11 mouse cellular contexts compared by ENCODE assay signal in the genomic region with DNA sequence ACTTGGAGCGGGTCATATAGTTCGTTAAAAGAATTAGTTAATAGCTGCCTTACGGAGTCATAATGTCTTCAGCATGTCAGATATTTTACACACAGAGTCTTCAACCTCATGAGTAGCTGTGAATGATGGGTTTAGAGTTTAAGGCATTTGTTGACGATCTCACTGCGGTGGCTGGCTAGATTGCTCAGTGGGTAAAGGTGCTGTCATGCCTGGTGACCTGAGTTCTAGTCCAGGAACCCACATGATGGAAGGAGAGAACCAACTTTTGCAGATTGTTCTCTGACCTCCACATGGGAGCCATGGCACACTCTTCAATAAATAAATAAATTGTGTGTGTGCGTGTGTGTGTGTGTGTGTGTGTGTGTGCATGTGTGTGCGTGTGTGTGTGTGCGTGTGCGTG. TPM values are rescaled to one million over a fixed set of nuclear protein-coding genes. Genes with fewer than 3 reads are reported as not detected.
DNase-seq lines count a peak whose midpoint lies in the region; ATAC-seq and TF ChIP-seq lines count a peak whose summit lies in the region.
"Had no signal": no experiment of that assay in that cellular context is flagged by ENCODE, and none has a peak within 500 bp of the region (broad histone marks: within the 10 kb centered on the region; RNA-seq: fewer than 3 reads in every experiment).

No protein-coding gene starts in this region.

- no peaks in the 10 kb centered on the region for H3K36me3 ChIP-seq in heart, embryonic 14.5 days (ENCODE audit: control insufficient read depth, insufficient read depth, low read length)
- no peaks in the 10 kb centered on the region for H3K36me3 ChIP-seq in embryonic facial prominence, embryonic 13.5 days
- H3K36me3 ChIP-seq in limb, embryonic 14.5 days (ENCODE audit: control insufficient read depth, insufficient read depth, low read length) = no peaks in the 10 kb centered on the region

- H3K27ac ChIP-seq in heart, embryonic 14.5 days (replicated peaks in 1 of 2; ENCODE audit: control insufficient read depth in 1 of 2, insufficient read depth in 1 of 2, low read depth in 2 of 2, low read length in 2 of 2) = peak overlapping the region in 1 of 2 experiments; percentile 86; a peak in 2 of 4 replicates
- H3K27ac ChIP-seq in left cerebral cortex, adult 2 months = peak overlapping the region; percentile 76
- H3K27ac ChIP-seq in embryonic facial prominence, embryonic 13.5 days = peak overlapping the region; percentile 71; the same call in 1 of the 2 replicates
- no peak overlapping the region for H3K27ac ChIP-seq in limb, embryonic 14.5 days (replicated peaks; ENCODE audit: low read depth, low read length)

- H3K9ac ChIP-seq in heart, embryonic 14.5 days (ENCODE audit: low read length) = peak overlapping the region; percentile 83
- no peak overlapping the region for H3K9ac ChIP-seq in embryonic facial prominence, embryonic 13.5 days
- H3K9ac ChIP-seq in limb, embryonic 14.5 days (ENCODE audit: low read depth, low read length, severe bottlenecking) = no peak overlapping the region

- TF ChIP-seq POLR2A in limb, embryonic 14.5 days (IDR thresholded peaks at IDR 0.05; ENCODE audit: borderline replicate concordance, extremely low read depth, insufficient read depth, insufficient read length) = no peak

- WGBS in heart, embryonic 14.5 days = 84% methylated on average over 9 of the region's 9 CpGs
- WGBS in embryonic facial prominence, embryonic 13.5 days = 78% methylated on average over 9 of the region's 9 CpGs
- 74% methylated on average over 9 of the region's 9 CpGs for WGBS in limb, embryonic 14.5 days

- H3K27me3 ChIP-seq in heart, embryonic 14.5 days (ENCODE audit: control insufficient read depth, insufficient read depth, low read length) = no peaks in the 10 kb centered on the region
- no peaks in the 10 kb centered on the region for H3K27me3 ChIP-seq in embryonic facial prominence, embryonic 13.5 days
- no peaks in the 10 kb centered on the region for H3K27me3 ChIP-seq in limb, embryonic 14.5 days (ENCODE audit: control insufficient read depth, insufficient read depth, low read length)
- H3K27me3 ChIP-seq: Patski had no signal

- intact Hi-C loops in left cerebral cortex, adult 2 months (cut with DNase I) = loop anchor here (2.0 kb wide), 1 partner anchor 33 kb away; no protein-coding TSS in a partner anchor
- intact Hi-C loops in left cerebral cortex, postnatal 25 days (cut with DNase I) = loop anchor here (2.0 kb wide), 1 partner anchor 71 kb away; a partner anchor contains a TSS

- no peak for ATAC-seq in heart, embryonic 14.5 days (ENCODE audit: insufficient number of reproducible peaks, insufficient read depth, low FRiP score, low read depth)
- no peak for ATAC-seq in embryonic facial prominence, embryonic 13.5 days (ENCODE audit: insufficient number of reproducible peaks, insufficient read depth, low FRiP score, low TSS enrichment, low read depth)
- no peak for ATAC-seq in limb, embryonic 14.5 days (ENCODE audit: low FRiP score, low read depth)
- ATAC-seq in activated CD4-positive, CD25-positive, alpha-beta regulatory T cell, adult 4 months = no peak
- ATAC-seq: Patski had no signal

- peaks cover 18 to 34% of the 10 kb centered on the region in 2 experiments for H3K4me1 ChIP-seq in heart, embryonic 14.5 days (ENCODE audit: control insufficient read depth in 2 of 2, insufficient read depth in 2 of 2, low read length in 2 of 2)
- peaks cover 25% of the 10 kb centered on the region for H3K4me1 ChIP-seq in embryonic facial prominence, embryonic 13.5 days
- H3K4me1 ChIP-seq in limb, embryonic 14.5 days (ENCODE audit: control insufficient read depth, insufficient read depth, low read length) = peaks cover 17% of the 10 kb centered on the region

- H3K4me2 ChIP-seq in heart, embryonic 14.5 days (ENCODE audit: low read length) = peak overlapping the region; percentile 90
- peak overlapping the region; percentile 91 for H3K4me2 ChIP-seq in embryonic facial prominence, embryonic 13.5 days
- H3K4me2 ChIP-seq in limb, embryonic 14.5 days (replicated peaks; ENCODE audit: low read depth, low read length, severe bottlenecking) = peak overlapping the region; percentile 83; the same call in 1 of the 2 replicates

- DNase-seq in heart, adult 9 months (ENCODE audit: low spot score in 2 of 2) = no peak
- DNase-seq in left cerebral cortex, adult 2 months (ENCODE audit: extremely low spot score in 1 of 2, low spot score in 2 of 2) = no peak
- no peak for DNase-seq in left cerebral cortex, postnatal 25 days (ENCODE audit: low spot score in 2 of 2)
- no peak for DNase-seq in limb, embryonic 14.5 days (ENCODE audit: low spot score)
- no peak for DNase-seq in cerebellum, adult 9-11 months

- TF ChIP-seq CTCF in left cerebral cortex, adult 2 months (IDR thresholded peaks at IDR 0.05) = no peak

- H3K4me3 ChIP-seq in heart, embryonic 14.5 days (ENCODE audit: control insufficient read depth in 1 of 2, insufficient read depth in 1 of 2, low read depth in 1 of 2, low read length in 2 of 2) = no peak overlapping the region; a peak in 1 of 4 replicates
- no peak overlapping the region for H3K4me3 ChIP-seq in left cerebral cortex, adult 2 months
- no peak overlapping the region for H3K4me3 ChIP-seq in embryonic facial prominence, embryonic 13.5 days
- H3K4me3 ChIP-seq in limb, embryonic 14.5 days (replicated peaks; ENCODE audit: low read length) = no peak overlapping the region

- no peaks in the 10 kb centered on the region for H3K9me3 ChIP-seq in heart, embryonic 14.5 days (ENCODE audit: control insufficient read depth, low read length)
- no peaks in the 10 kb centered on the region for H3K9me3 ChIP-seq in embryonic facial prominence, embryonic 13.5 days
- H3K9me3 ChIP-seq in limb, embryonic 14.5 days (ENCODE audit: control insufficient read depth, low read length) = no peaks in the 10 kb centered on the region

RNA-seq across cellular contexts. Expression of a gene that starts 1.6 kb away (rescaled TPM):
- polyA plus RNA-seq in heart, embryonic 14.5 days (2014; fragmentation: Nextera tagmentation; extraction: Ambion mirVana) = 11.1 and 12.8 TPM in 2 replicates
- total RNA-seq in left cerebral cortex, adult 2 months (2021) = 1 to 10 TPM; 6.5 to 6.9 TPM
- 1 to 10 TPM; 5.3 to 9.1 TPM for total RNA-seq in left cerebral cortex, postnatal 25 days (2021)
- 12.0 and 13.0 TPM in 2 replicates for polyA plus RNA-seq in embryonic facial prominence, embryonic 13.5 days (2015; fragmentation: Nextera tagmentation; extraction: Ambion mirVana)
- polyA plus RNA-seq in limb, embryonic 14.5 days (2012; rRNA removed) = 25.9 and 30.2 TPM in 2 replicates
- polyA plus RNA-seq in limb, embryonic 14.5 days (2014; fragmentation: Nextera tagmentation; extraction: Ambion mirVana) = 14.3 and 17.1 TPM in 2 replicates
- under 1 TPM; 0.70 to 0.90 TPM for polyA plus RNA-seq in activated CD4-positive, CD25-positive, alpha-beta regulatory T cell, adult 4 months (2017; shearing (Covaris generic))

RNA-seq across cellular contexts. Expression of a gene that starts 14.1 kb away (rescaled TPM):
- polyA plus RNA-seq in heart, embryonic 14.5 days (2014; fragmentation: Nextera tagmentation; extraction: Ambion mirVana) = 2.8 and 2.9 TPM in 2 replicates
- total RNA-seq in left cerebral cortex, adult 2 months (2021) = 10 to 100 TPM; 46.7 to 48.9 TPM
- 10 to 100 TPM; 49.2 to 52.5 TPM for total RNA-seq in left cerebral cortex, postnatal 25 days (2021)
- polyA plus RNA-seq in embryonic facial prominence, embryonic 13.5 days (2015; fragmentation: Nextera tagmentation; extraction: Ambion mirVana) = 4.5 and 5.4 TPM in 2 replicates
- polyA plus RNA-seq in limb, embryonic 14.5 days (2012; rRNA removed) = 10.0 and 14.2 TPM in 2 replicates
- 7.2 TPM in 2 replicates for polyA plus RNA-seq in limb, embryonic 14.5 days (2014; fragmentation: Nextera tagmentation; extraction: Ambion mirVana)
- 1 to 10 TPM in 1 of 2 experiments, under 1 TPM in 1; 0.16 to 1.4 TPM for polyA plus RNA-seq in activated CD4-positive, CD25-positive, alpha-beta regulatory T cell, adult 4 months (2017; shearing (Covaris generic))

RNA-seq across cellular contexts. Expression of a gene that starts 54.8 kb away (rescaled TPM):
- 0.08 and 0.11 TPM in 2 replicates for polyA plus RNA-seq in heart, embryonic 14.5 days (2014; fragmentation: Nextera tagmentation; extraction: Ambion mirVana)
- not detected for total RNA-seq in left cerebral cortex, adult 2 months (2021)
- total RNA-seq in left cerebral cortex, postnatal 25 days (2021) = not detected
- 0.34 and 0.38 TPM in 2 replicates for polyA plus RNA-seq in embryonic facial prominence, embryonic 13.5 days (2015; fragmentation: Nextera tagmentation; extraction: Ambion mirVana)
- 0.76 and 0.78 TPM in 2 replicates for polyA plus RNA-seq in limb, embryonic 14.5 days (2012; rRNA removed)
- polyA plus RNA-seq in limb, embryonic 14.5 days (2014; fragmentation: Nextera tagmentation; extraction: Ambion mirVana) = 0.21 and 0.54 TPM in 2 replicates
- polyA plus RNA-seq in activated CD4-positive, CD25-positive, alpha-beta regulatory T cell, adult 4 months (2017; shearing (Covaris generic)) = under 1 TPM; 0.24 to 0.85 TPM
- total RNA-seq: layer of hippocampus, postnatal 36 days had no signal
- polyA plus RNA-seq: neural tube, embryonic 11.5 days; Patski had no signal
